In genomic region chr1:30873541-30874260, GRCm38 (mm10) we compare ENCODE assay signal across 8 mouse cellular contexts. TPM values are rescaled to one million over a fixed set of nuclear protein-coding genes. Genes with fewer than 3 reads are reported as not detected.
DNase-seq lines count a peak whose midpoint lies in the region; ATAC-seq and TF ChIP-seq lines count a peak whose summit lies in the region.

TSS of gene Phf3 (minus strand) at chr1:30873921.

- H3K9ac ChIP-seq in lung, postnatal 0 days (replicated peaks; ENCODE audit: low read depth) = peak within 1 kb of the TSS; percentile 96

- H3K27ac ChIP-seq in hindbrain, embryonic 10.5 days = peak within 1 kb of the TSS; percentile 99
- peak within 1 kb of the TSS; percentile 97 for H3K27ac ChIP-seq in lung, postnatal 0 days (ENCODE audit: low read length)

- under 1% methylated on average over 85 of the region's 85 CpGs for WGBS in hindbrain, embryonic 10.5 days
- under 1% methylated on average over 42 of the region's 85 CpGs for WGBS in lung, postnatal 0 days

- H3K4me3 ChIP-seq in hindbrain, embryonic 10.5 days = peak within 1 kb of the TSS; percentile 86
- peak within 1 kb of the TSS; percentile 96 for H3K4me3 ChIP-seq in lung, postnatal 0 days (ENCODE audit: low read depth, low read length)

- no peaks in the 10 kb centered on the region for H3K27me3 ChIP-seq in hindbrain, embryonic 10.5 days (ENCODE audit: insufficient read depth, poor library complexity, severe bottlenecking)
- H3K27me3 ChIP-seq in lung, postnatal 0 days (replicated peaks; ENCODE audit: insufficient read depth, low read length) = no peaks in the 10 kb centered on the region

- H3K36me3 ChIP-seq in hindbrain, embryonic 10.5 days = peaks cover 10% of the 10 kb centered on the region; the same call in 1 of the 2 replicates
- H3K36me3 ChIP-seq in lung, postnatal 0 days (ENCODE audit: insufficient read depth, low read length) = no peaks in the 10 kb centered on the region

- TF ChIP-seq CTCF in lung, postnatal 0 days (IDR thresholded peaks at IDR 0.05) = no peak

- ATAC-seq in frontal cortex, adult (ENCODE audit: low TSS enrichment) = peak; percentile 94
- ATAC-seq in lung, postnatal 0 days = peak; percentile 95

- TF ChIP-seq EP300 in lung, postnatal 0 days (IDR thresholded peaks at IDR 0.05) = no peak

- DNase-seq in MEL-GATA-1-ER (ENCODE audit: extremely low read depth, low read depth) = peak; percentile 59
- DNase-seq in cerebellum, adult 8-10 months = peak; percentile 85
- DNase-seq in hindbrain, embryonic 10.5 days (ENCODE audit: low spot score) = peak; percentile 90
- peak; percentile 92 for DNase-seq in layer of hippocampus, adult 9-11 months
- DNase-seq in lung, postnatal 0 days (ENCODE audit: low spot score) = peak; percentile 97
- DNase-seq in ovary, postnatal 14 days (ENCODE audit: low spot score) = peak; percentile 83
- DNase-seq in thymus, postnatal 14 days = peak; percentile 93

- H3K4me2 ChIP-seq in lung, postnatal 0 days (replicated peaks; ENCODE audit: low read depth, low read length) = peak within 1 kb of the TSS; percentile 65

- no peaks in the 10 kb centered on the region for H3K9me3 ChIP-seq in hindbrain, embryonic 10.5 days
- H3K9me3 ChIP-seq in lung, postnatal 0 days (ENCODE audit: low read length) = no peaks in the 10 kb centered on the region

- peaks cover 17% of the 10 kb centered on the region for H3K4me1 ChIP-seq in hindbrain, embryonic 10.5 days (replicated peaks)
- no peaks in the 10 kb centered on the region for H3K4me1 ChIP-seq in lung, postnatal 0 days (ENCODE audit: insufficient read depth, low read depth, low read length)

RNA-seq across cellular contexts. Expression of gene Phf3, which starts in this region (rescaled TPM):
- 25.3 and 27.6 TPM in 2 replicates for polyA plus RNA-seq in hindbrain, embryonic 10.5 days (2016; fragmentation: Nextera tagmentation; extraction: Ambion mirVana)
- polyA plus RNA-seq in lung, postnatal 0 days (2015; fragmentation: Nextera tagmentation; extraction: Ambion mirVana) = 28.2 and 29.6 TPM in 2 replicates

Comparison
In these comparisons a context has a peak if more than half of its experiments do, and no peak if none do; other contexts are left out.
1. Peak in every context shown above with its lines: DNase-seq, ATAC-seq, H3K4me3 ChIP-seq and H3K27ac ChIP-seq.